Mouse (Mus musculus) heart, embryonic 11.5 days (tissue): ENCODE results near the gene Hnrnpul1. TPM values are rescaled to one million over a fixed set of nuclear protein-coding genes. Genes with fewer than 3 reads are reported as not detected.
A peak's percentile ranks its signal among the peaks of the same experiment; 100 is the strongest.

Source experiments
- ATAC-seq: fragments of 200-750 bp; cut with Nextera tagmentation; replicated peaks from 2 replicates; pipeline ENCODE4 v1.8.0; 2017; ENCODE audit warnings: moderate library complexity; ENCODE audit not compliant: insufficient number of reproducible peaks, low FRiP score, low TSS enrichment
- H3K27ac ChIP-seq: fragments of 300-500 bp; sonication (generic); 2 replicates; pipeline ENCODE4 v1.5.1; 2014; ENCODE audit warnings: mild to moderate bottlenecking, low read depth, low read length
- H3K27me3 ChIP-seq: fragments of 300-500 bp; sonication (generic); 2 replicates; pipeline ENCODE4 v1.6.1; 2014; ENCODE audit warnings: mild to moderate bottlenecking, low read length, mixed read lengths; ENCODE audit not compliant: control insufficient read depth, insufficient read depth
- H3K36me3 ChIP-seq: fragments of 300-500 bp; sonication (generic); 2 replicates; pipeline ENCODE4 v1.6.1; 2014; ENCODE audit warnings: mild to moderate bottlenecking, low read length, moderate library complexity, mixed read lengths; ENCODE audit not compliant: control insufficient read depth, insufficient read depth
- H3K4me1 ChIP-seq: fragments of 300-500 bp; sonication (generic); 2 replicates; pipeline ENCODE4 v1.6.1; 2014; ENCODE audit warnings: low read length; ENCODE audit not compliant: control insufficient read depth, insufficient read depth
- H3K4me2 ChIP-seq: fragments of 300-500 bp; sonication (generic); 2 replicates; pipeline ENCODE4 v1.6.1; 2014; ENCODE audit warnings: mild to moderate bottlenecking, moderate library complexity
- H3K4me3 ChIP-seq: fragments of 300-500 bp; sonication (generic); 2 replicates; pipeline ENCODE4 v1.5.1; 2014; ENCODE audit warnings: low read depth, low read length
- H3K9ac ChIP-seq: fragments of 300-500 bp; sonication (generic); 2 replicates; pipeline ENCODE4 v1.6.1; 2014; ENCODE audit warnings: mild to moderate bottlenecking, low read depth, low read length, moderate library complexity
- H3K9me3 ChIP-seq: fragments of 300-500 bp; sonication (generic); replicated peaks from 2 replicates; pipeline ENCODE4 v1.6.1; 2016; ENCODE audit warnings: low read length; ENCODE audit not compliant: control insufficient read depth
- WGBS: fragments of 180-500 bp; shearing (Covaris S2); extraction: QIAGEN DNeasy Blood & Tissue Kit; methylation state at CpG from one replicate; pipeline ENCODE4 v1.1.7; 2014; ENCODE audit not compliant: insufficient replicate concordance; 5-methylcytosine and 5-hydroxymethylcytosine counted together
- polyA plus RNA-seq: library from polyadenylated mRNA; unstranded; fragments of >200 nt; fragmentation: Nextera tagmentation; extraction: Ambion mirVana; gene quantifications from 2 replicates; pipeline ENCODE4 v1.2.1, GENCODE M21; 2014

Hnrnpul1 gene
- polyA plus RNA-seq, 1 experiment from 2014 or later: 53.3 TPM

DNA sequence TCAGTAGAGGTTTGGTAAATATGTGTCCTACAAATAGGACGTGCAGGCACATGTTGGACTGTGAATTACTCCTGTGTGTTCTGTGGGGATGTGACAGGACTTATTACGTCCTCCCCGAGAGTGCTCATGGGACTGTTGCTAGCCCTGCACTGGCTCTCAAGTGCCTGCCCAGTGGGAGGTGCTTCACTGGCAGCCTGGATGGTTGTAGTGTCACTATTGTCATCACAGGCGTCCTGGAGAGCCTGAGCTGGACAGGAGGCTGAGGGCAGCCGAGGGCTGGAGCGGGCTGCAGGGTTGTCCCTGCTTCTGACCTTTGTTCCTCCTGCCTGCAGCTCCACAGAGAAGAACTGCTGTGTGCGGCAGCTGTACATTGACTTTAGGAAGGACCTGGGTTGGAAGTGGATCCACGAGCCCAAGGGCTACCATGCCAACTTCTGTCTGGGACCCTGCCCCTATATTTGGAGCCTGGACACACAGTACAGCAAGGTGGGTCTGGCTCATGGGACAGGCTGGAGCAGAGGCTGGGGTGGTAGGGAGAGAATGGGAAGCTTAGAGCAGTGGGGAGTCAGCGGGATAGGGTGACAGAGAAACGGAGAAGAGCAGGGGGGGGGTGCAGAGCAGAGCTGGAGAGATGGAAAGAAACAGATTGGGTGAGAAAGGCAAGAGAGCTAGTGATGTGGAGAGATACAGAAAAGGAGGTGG lies 50.6 kb downstream of the Hnrnpul1 start:
- peak overlapping the region; percentile 59 for H3K4me2 ChIP-seq
- 24% methylated on average over 10 of the region's 10 CpGs for WGBS
- H3K9ac ChIP-seq: 0 out of 2 replicates have a peak overlapping the region, but pooled peaks have one; percentile 34
- no peak overlapping the region for H3K27ac ChIP-seq
- H3K9me3 ChIP-seq: peaks cover 5% of the 10 kb centered on the region; the same call in 1 of the 2 replicates
- peaks cover 3% of the 10 kb centered on the region; the same call in 1 of the 2 replicates for H3K36me3 ChIP-seq
- ATAC-seq: no peak
- no peak overlapping the region for H3K4me3 ChIP-seq
- H3K27me3 ChIP-seq: no peaks in the 10 kb centered on the region
- peaks cover 43% of the 10 kb centered on the region for H3K4me1 ChIP-seq

DNA sequence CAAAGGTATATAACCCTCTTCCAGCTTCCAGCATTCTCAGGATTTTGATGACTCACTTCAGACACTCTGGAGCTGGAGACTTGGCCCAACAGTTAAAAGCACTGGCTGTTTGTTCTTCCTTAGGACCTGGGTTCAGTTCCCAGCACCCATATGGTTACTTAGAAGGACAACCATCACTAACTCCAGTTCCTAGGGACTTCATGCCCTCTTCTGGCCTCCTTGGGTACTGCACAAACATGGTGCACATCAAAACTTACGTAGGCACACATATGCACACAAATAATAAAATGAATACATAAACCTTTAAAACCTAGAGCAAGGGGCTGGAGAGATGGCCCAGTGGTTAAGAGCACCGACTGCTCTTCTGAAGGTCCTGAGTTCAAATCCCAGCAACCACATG lies 52.2 kb downstream of the Hnrnpul1 start:
- H3K27ac ChIP-seq: no peak overlapping the region
- no peaks in the 10 kb centered on the region for H3K27me3 ChIP-seq
- H3K4me2 ChIP-seq: no peak overlapping the region
- no peak overlapping the region for H3K4me3 ChIP-seq
- no peak overlapping the region for H3K9ac ChIP-seq
- peaks cover 3% of the 10 kb centered on the region; the same call in 1 of the 2 replicates for H3K36me3 ChIP-seq
- no peak for ATAC-seq
- 93% methylated on average over 2 of the region's 2 CpGs for WGBS
- peaks cover 32% of the 10 kb centered on the region for H3K4me1 ChIP-seq
- peaks cover 5% of the 10 kb centered on the region; the same call in 1 of the 2 replicates for H3K9me3 ChIP-seq

DNA sequence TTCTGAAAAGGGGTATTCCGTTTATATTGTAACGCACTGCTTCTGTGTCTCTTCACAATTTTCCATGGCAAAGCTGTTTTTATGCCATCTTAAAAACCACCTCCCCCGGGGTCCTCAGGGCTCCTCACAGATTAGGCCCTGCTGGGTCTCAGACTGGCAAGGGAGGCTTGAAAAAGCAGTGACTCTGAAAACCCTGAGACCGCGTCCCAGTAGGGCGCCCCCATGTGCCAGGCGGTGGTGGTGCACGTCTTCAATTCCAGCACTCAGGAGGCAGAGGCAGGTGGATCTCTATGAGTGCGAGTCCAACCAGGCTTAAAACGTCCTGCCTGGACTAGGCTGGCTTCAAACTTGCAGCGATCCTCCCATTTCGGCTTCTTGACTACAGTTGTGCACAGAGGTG lies 53.8 kb downstream of the Hnrnpul1 start:
- Histone ChIP-seq H3K27ac (no peak overlapping the region), H3K36me3 (peaks cover 3% of the 10 kb centered on the region; the same call in 1 of the 2 replicates), H3K4me2 (no peak overlapping the region), H3K9me3 (peaks cover 5% of the 10 kb centered on the region; the same call in 1 of the 2 replicates), H3K9ac (no peak overlapping the region), H3K4me3 (no peak overlapping the region), H3K27me3 (no peaks in the 10 kb centered on the region), H3K4me1 (peaks cover 17% of the 10 kb centered on the region)
- WGBS: 74% methylated on average over 12 of the region's 12 CpGs
- no peak for ATAC-seq

DNA sequence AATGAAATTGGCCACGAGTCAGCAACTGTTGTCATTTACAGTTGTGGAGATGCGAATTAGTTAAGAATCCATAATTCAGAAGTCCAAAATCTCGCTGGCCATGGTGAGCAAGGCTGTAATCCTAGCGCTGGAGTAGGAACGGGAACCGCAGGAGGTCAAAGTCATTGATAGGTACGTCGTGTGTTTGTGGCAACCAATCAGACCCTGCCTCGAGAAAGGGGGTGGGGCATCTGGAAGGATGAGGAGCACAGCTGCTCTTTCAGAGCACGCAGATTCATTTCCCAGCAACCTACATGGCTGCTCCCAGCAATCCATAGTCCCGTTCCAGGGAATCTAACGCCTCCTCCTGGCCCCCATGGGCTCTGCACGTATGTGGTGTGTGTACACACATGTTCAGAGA lies 54.7 kb downstream of the Hnrnpul1 start:
- H3K4me2 ChIP-seq: no peak overlapping the region
- H3K4me3 ChIP-seq: no peak overlapping the region
- 60% methylated on average over 13 of the region's 13 CpGs for WGBS
- H3K4me1 ChIP-seq: peaks cover 12% of the 10 kb centered on the region
- H3K36me3 ChIP-seq: peaks cover 3% of the 10 kb centered on the region; the same call in 1 of the 2 replicates
- peaks cover 5% of the 10 kb centered on the region; the same call in 1 of the 2 replicates for H3K9me3 ChIP-seq
- no peak overlapping the region for H3K9ac ChIP-seq
- no peak for ATAC-seq
- H3K27ac ChIP-seq: no peak overlapping the region
- no peaks in the 10 kb centered on the region for H3K27me3 ChIP-seq

DNA sequence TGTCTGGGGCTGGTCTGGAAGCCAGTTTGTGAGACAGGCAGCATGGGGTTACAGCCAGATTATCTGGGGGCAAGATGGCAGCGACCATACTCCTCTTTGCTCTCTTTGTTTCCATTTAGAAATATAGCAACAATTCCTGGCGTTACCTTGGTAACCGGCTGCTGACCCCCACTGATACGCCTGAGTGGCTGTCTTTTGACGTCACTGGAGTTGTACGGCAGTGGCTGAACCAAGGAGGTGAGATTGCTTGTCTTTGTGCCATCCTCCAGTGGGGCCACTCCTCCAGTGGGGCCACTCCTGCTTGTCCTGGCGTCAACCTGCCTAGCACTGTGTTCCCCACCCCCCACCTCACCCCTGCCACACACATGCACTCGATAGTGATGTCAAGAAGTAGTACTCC lies 60.5 kb downstream of the Hnrnpul1 start:
- H3K36me3 ChIP-seq: no peaks in the 10 kb centered on the region; the same call in 1 of the 2 replicates
- no peak overlapping the region for H3K4me2 ChIP-seq
- 79% methylated on average over 8 of the region's 8 CpGs for WGBS
- peaks cover 2% of the 10 kb centered on the region; the same call in 1 of the 2 replicates for H3K4me1 ChIP-seq
- no peaks in the 10 kb centered on the region for H3K9me3 ChIP-seq
- ATAC-seq: no peak
- no peak overlapping the region for H3K27ac ChIP-seq
- H3K4me3 ChIP-seq: no peak overlapping the region
- H3K9ac ChIP-seq: no peak overlapping the region
- no peaks in the 10 kb centered on the region for H3K27me3 ChIP-seq

DNA sequence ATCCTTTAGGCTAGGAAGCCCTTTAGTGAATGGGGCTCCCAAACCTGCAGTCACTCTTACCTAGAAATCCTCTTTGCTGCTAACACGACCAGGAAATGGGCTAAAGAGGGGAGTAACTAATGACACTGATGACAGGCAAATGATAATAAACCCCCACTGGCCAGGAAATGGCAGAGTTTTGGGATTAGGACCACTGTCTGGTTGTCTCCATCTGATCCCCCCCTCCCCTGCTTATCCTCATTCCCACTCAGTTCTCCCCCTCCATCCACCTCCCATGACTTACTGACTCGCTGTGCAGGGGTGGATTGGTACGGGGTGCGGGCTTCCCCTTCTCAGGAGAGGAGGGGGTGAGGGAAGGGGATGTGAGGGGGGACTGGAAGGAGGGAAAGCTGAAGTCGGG lies 64.5 kb downstream of the Hnrnpul1 start:
- peak overlapping the region; percentile 75 for H3K4me3 ChIP-seq
- peaks cover 8% of the 10 kb centered on the region; the same call in 1 of the 2 replicates for H3K27me3 ChIP-seq
- no peak for ATAC-seq
- H3K9ac ChIP-seq: peak overlapping the region; percentile 44; the same call in 1 of the 2 replicates
- no peak overlapping the region for H3K27ac ChIP-seq
- H3K9me3 ChIP-seq: no peaks in the 10 kb centered on the region
- peaks cover 12% of the 10 kb centered on the region; the same call in 1 of the 2 replicates for H3K4me1 ChIP-seq
- peak overlapping the region; percentile 97 for H3K4me2 ChIP-seq
- no peaks in the 10 kb centered on the region for H3K36me3 ChIP-seq
- 31% methylated on average over 5 of the region's 5 CpGs for WGBS

GRCm38 (mm10) chr7:25689603-25690021 lies 64.9 kb downstream of the Hnrnpul1 start:
- peak overlapping the region; percentile 44; the same call in 1 of the 2 replicates for H3K9ac ChIP-seq
- H3K36me3 ChIP-seq: no peaks in the 10 kb centered on the region
- H3K9me3 ChIP-seq: no peaks in the 10 kb centered on the region
- H3K4me2 ChIP-seq: peak overlapping the region; percentile 97
- no peak for ATAC-seq
- WGBS: 6% methylated on average over 12 of the region's 12 CpGs
- peaks cover 12% of the 10 kb centered on the region; the same call in 1 of the 2 replicates for H3K4me1 ChIP-seq
- peaks cover 8% of the 10 kb centered on the region; the same call in 1 of the 2 replicates for H3K27me3 ChIP-seq
- 0 out of 2 replicates have a peak overlapping the region, but pooled peaks have one; percentile 73 for H3K27ac ChIP-seq
- H3K4me3 ChIP-seq: peak overlapping the region; percentile 75

- Histone ChIP-seq H3K4me3 (peak overlapping the region; percentile 75), H3K4me2 (peak overlapping the region; percentile 97), H3K27ac (peak overlapping the region; percentile 73), H3K9ac (peak overlapping the region; percentile 80), H3K27me3 (peaks cover 8% of the 10 kb centered on the region; the same call in 1 of the 2 replicates), H3K9me3 (no peaks in the 10 kb centered on the region), H3K36me3 (no peaks in the 10 kb centered on the region), H3K4me1 (peaks cover 13% of the 10 kb centered on the region)
- peak; percentile 72 for ATAC-seq
- WGBS: under 1% methylated on average over 51 of the region's 52 CpGs
These were observed 65.6 kb downstream of the Hnrnpul1 start for GRCm38 (mm10) chr7:25688810-25689586.
